Mouse (Mus musculus): ENCODE results near the gene Ppp1cc.

- no peak for TF ChIP-seq CTCF (IDR thresholded peaks at IDR 0.05; ENCODE audit: borderline replicate concordance, insufficient read depth, low read depth, low read length)
- no peak for TF ChIP-seq POLR2A (IDR thresholded peaks at IDR 0.05; ENCODE audit: borderline replicate concordance, insufficient read depth, low read length)
Measured at GRCm38 (mm10) chr5:122136508-122137408, 21.3 kb upstream of the Ppp1cc start.

Measured in cerebellum, adult 2 months (tissue).